In the genomic region with DNA sequence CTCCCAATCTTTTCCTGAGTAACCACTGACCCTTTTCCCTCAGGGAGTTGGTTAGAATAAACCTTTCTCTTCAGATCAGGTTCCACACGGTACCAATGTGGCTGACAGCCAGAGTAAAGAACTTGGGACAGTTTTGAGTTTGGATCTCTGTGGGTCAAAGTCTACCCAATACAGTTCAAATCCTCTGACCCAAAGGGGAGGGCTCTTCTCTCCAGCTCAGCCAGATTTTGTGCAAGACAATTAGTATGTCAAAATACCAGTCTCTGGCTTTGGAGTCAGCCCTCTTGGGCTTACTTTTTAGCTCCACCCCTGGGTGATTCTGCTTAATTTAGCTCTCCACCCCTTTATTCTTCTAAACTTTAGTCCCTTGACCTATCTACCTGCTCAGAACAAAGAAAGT, we compare ENCODE assay signal across 8 mouse cellular contexts. TPM values are rescaled to one million over a fixed set of nuclear protein-coding genes. Genes with fewer than 3 reads are reported as not detected.
DNase-seq lines count a peak whose midpoint lies in the region; ATAC-seq lines count a peak whose summit lies in the region.

No protein-coding gene starts in this region.

- WGBS in hindbrain, embryonic 13.5 days = 48% methylated on average over 1 of the region's 1 CpGs
- WGBS in liver, embryonic 15.5 days (ENCODE audit: insufficient replicate concordance) = 76% methylated on average over 1 of the region's 1 CpGs
- WGBS in stomach, embryonic 15.5 days = 19% methylated on average over 1 of the region's 1 CpGs

- H3K4me3 ChIP-seq in hindbrain, embryonic 13.5 days = peak overlapping the region; percentile 96
- H3K4me3 ChIP-seq in liver, embryonic 15.5 days (replicated peaks) = peak overlapping the region; percentile 89
- H3K4me3 ChIP-seq in stomach, embryonic 15.5 days (replicated peaks) = peak overlapping the region; percentile 92

- H3K9ac ChIP-seq in hindbrain, embryonic 13.5 days = peak overlapping the region; percentile 97
- peak overlapping the region; percentile 92 for H3K9ac ChIP-seq in liver, embryonic 15.5 days
- H3K9ac ChIP-seq in stomach, embryonic 15.5 days = no peak overlapping the region

- H3K27me3 ChIP-seq in hindbrain, embryonic 13.5 days = no peaks in the 10 kb centered on the region
- peaks cover 6% of the 10 kb centered on the region; the same call in 1 of the 2 replicates for H3K27me3 ChIP-seq in liver, embryonic 15.5 days
- H3K27me3 ChIP-seq in stomach, embryonic 15.5 days (replicated peaks) = no peaks in the 10 kb centered on the region

- no peaks in the 10 kb centered on the region for H3K9me3 ChIP-seq in hindbrain, embryonic 13.5 days
- H3K9me3 ChIP-seq in liver, embryonic 15.5 days (replicated peaks) = no peaks in the 10 kb centered on the region
- H3K9me3 ChIP-seq in stomach, embryonic 15.5 days = no peaks in the 10 kb centered on the region

- peaks cover 26% of the 10 kb centered on the region for H3K36me3 ChIP-seq in hindbrain, embryonic 13.5 days
- peaks cover 20% of the 10 kb centered on the region for H3K36me3 ChIP-seq in liver, embryonic 15.5 days (replicated peaks)
- peaks cover 12% of the 10 kb centered on the region; the same call in 1 of the 2 replicates for H3K36me3 ChIP-seq in stomach, embryonic 15.5 days

- H3K4me2 ChIP-seq in hindbrain, embryonic 13.5 days = peak overlapping the region; percentile 44
- peak overlapping the region; percentile 90 for H3K4me2 ChIP-seq in liver, embryonic 15.5 days
- peak overlapping the region; percentile 73 for H3K4me2 ChIP-seq in stomach, embryonic 15.5 days

- H3K27ac ChIP-seq in hindbrain, embryonic 13.5 days = peak overlapping the region; percentile 96
- peak overlapping the region; percentile 89 for H3K27ac ChIP-seq in liver, embryonic 15.5 days (replicated peaks)
- H3K27ac ChIP-seq in stomach, embryonic 15.5 days = peak overlapping the region; percentile 94

- DNase-seq in cerebellum, adult 9-11 months = peak; percentile 72
- DNase-seq in cerebellum, adult 11 months = no peak
- DNase-seq in NIH3T3 (ENCODE audit: low read depth) = peak; percentile 64
- no peak for DNase-seq in urinary bladder, adult 2 months (ENCODE audit: low spot score)

- ATAC-seq in hindbrain, embryonic 13.5 days (ENCODE audit: low FRiP score) = no peak
- no peak for ATAC-seq in liver, embryonic 15.5 days (ENCODE audit: insufficient read depth)
- ATAC-seq in stomach, embryonic 15.5 days (ENCODE audit: insufficient read depth, low FRiP score, low read depth) = no peak
- no peak for ATAC-seq in activated CD4-positive, CD25-positive, alpha-beta regulatory T cell, adult 4 months

- peaks cover 37% of the 10 kb centered on the region for H3K4me1 ChIP-seq in hindbrain, embryonic 13.5 days (replicated peaks)
- peaks cover 34% of the 10 kb centered on the region for H3K4me1 ChIP-seq in liver, embryonic 15.5 days (replicated peaks)
- peaks cover 21% of the 10 kb centered on the region for H3K4me1 ChIP-seq in stomach, embryonic 15.5 days

RNA-seq across cellular contexts. Expression of gene Mlf2, which starts 1.0 kb away (rescaled TPM):
- 481 and 505 TPM in 2 replicates for polyA plus RNA-seq in hindbrain, embryonic 13.5 days (2015; fragmentation: Nextera tagmentation; extraction: Ambion mirVana)
- 119 and 127 TPM in 2 replicates for polyA plus RNA-seq in liver, embryonic 15.5 days (2015; fragmentation: Nextera tagmentation; extraction: Ambion mirVana)
- 351 and 362 TPM in 2 replicates for polyA plus RNA-seq in stomach, embryonic 15.5 days (2015; fragmentation: Nextera tagmentation; extraction: Ambion mirVana)
- 273 and 291 TPM in 2 replicates for polyA plus RNA-seq in urinary bladder, adult 2 months (2012; rRNA removed)
- polyA plus RNA-seq in activated CD4-positive, CD25-positive, alpha-beta regulatory T cell, adult 4 months (2017; shearing (Covaris generic)) = 10 to 100 TPM; 46.7 to 70.4 TPM

RNA-seq across cellular contexts. Expression of gene Ptms, which starts 10.3 kb away (rescaled TPM):
- polyA plus RNA-seq in hindbrain, embryonic 13.5 days (2015; fragmentation: Nextera tagmentation; extraction: Ambion mirVana) = 744 and 801 TPM in 2 replicates
- polyA plus RNA-seq in liver, embryonic 15.5 days (2015; fragmentation: Nextera tagmentation; extraction: Ambion mirVana) = 56.2 and 62.7 TPM in 2 replicates
- polyA plus RNA-seq in stomach, embryonic 15.5 days (2015; fragmentation: Nextera tagmentation; extraction: Ambion mirVana) = 322 and 340 TPM in 2 replicates
- 807 and 1,011 TPM in 2 replicates for polyA plus RNA-seq in urinary bladder, adult 2 months (2012; rRNA removed)
- polyA plus RNA-seq in activated CD4-positive, CD25-positive, alpha-beta regulatory T cell, adult 4 months (2017; shearing (Covaris generic)) = 10 to 100 TPM; 12.0 to 12.8 TPM

RNA-seq across cellular contexts. Expression of gene Lag3, which starts 18.7 kb away (rescaled TPM):
- polyA plus RNA-seq in hindbrain, embryonic 13.5 days (2015; fragmentation: Nextera tagmentation; extraction: Ambion mirVana) = 2.4 and 2.6 TPM in 2 replicates
- polyA plus RNA-seq in liver, embryonic 15.5 days (2015; fragmentation: Nextera tagmentation; extraction: Ambion mirVana) = 0.13 and 0.18 TPM in 2 replicates
- polyA plus RNA-seq in stomach, embryonic 15.5 days (2015; fragmentation: Nextera tagmentation; extraction: Ambion mirVana) = 1.5 and 2.4 TPM in 2 replicates
- 1.3 and 1.9 TPM in 2 replicates for polyA plus RNA-seq in urinary bladder, adult 2 months (2012; rRNA removed)
- 10 to 100 TPM; 23.5 to 30.2 TPM for polyA plus RNA-seq in activated CD4-positive, CD25-positive, alpha-beta regulatory T cell, adult 4 months (2017; shearing (Covaris generic))

RNA-seq across cellular contexts. Expression of gene Cops7a, which starts 35.1 kb away (rescaled TPM):
- polyA plus RNA-seq in hindbrain, embryonic 13.5 days (2015; fragmentation: Nextera tagmentation; extraction: Ambion mirVana) = 89.3 and 94.5 TPM in 2 replicates
- 52.4 and 55.1 TPM in 2 replicates for polyA plus RNA-seq in liver, embryonic 15.5 days (2015; fragmentation: Nextera tagmentation; extraction: Ambion mirVana)
- polyA plus RNA-seq in stomach, embryonic 15.5 days (2015; fragmentation: Nextera tagmentation; extraction: Ambion mirVana) = 128 and 153 TPM in 2 replicates
- 162 and 183 TPM in 2 replicates for polyA plus RNA-seq in urinary bladder, adult 2 months (2012; rRNA removed)
- 10 to 100 TPM; 45.9 to 51.2 TPM for polyA plus RNA-seq in activated CD4-positive, CD25-positive, alpha-beta regulatory T cell, adult 4 months (2017; shearing (Covaris generic))

RNA-seq across cellular contexts. Expression of gene Cd4, which starts 42.2 kb away (rescaled TPM):
- polyA plus RNA-seq in hindbrain, embryonic 13.5 days (2015; fragmentation: Nextera tagmentation; extraction: Ambion mirVana) = 0.14 and 0.19 TPM in 2 replicates
- polyA plus RNA-seq in liver, embryonic 15.5 days (2015; fragmentation: Nextera tagmentation; extraction: Ambion mirVana) = 0.07 and 0.20 TPM in 2 replicates
- polyA plus RNA-seq in stomach, embryonic 15.5 days (2015; fragmentation: Nextera tagmentation; extraction: Ambion mirVana) = 0.41 and 0.64 TPM in 2 replicates
- polyA plus RNA-seq in urinary bladder, adult 2 months (2012; rRNA removed) = 1.3 and 2.1 TPM in 2 replicates
- polyA plus RNA-seq in activated CD4-positive, CD25-positive, alpha-beta regulatory T cell, adult 4 months (2017; shearing (Covaris generic)) = 100 to 1,000 TPM; 240 to 401 TPM

Comparison
In these comparisons a context has a peak if more than half of its experiments do, and no peak if none do; other contexts are left out.
1. DNase-seq: peak in cerebellum, adult 9-11 months (single experiment) and NIH3T3 (single experiment); none in cerebellum, adult 11 months (single experiment) and urinary bladder, adult 2 months (single experiment).
2. Peak in every context shown above with its lines, with median percentiles within 50 percentile points of each other: H3K27ac ChIP-seq, H3K4me2 ChIP-seq and H3K4me3 ChIP-seq.